Mouse (Mus musculus) kidney, embryonic 16.5 days (tissue): ENCODE results near the gene Sdc1. TPM values are rescaled to one million over a fixed set of nuclear protein-coding genes. Genes with fewer than 3 reads are reported as not detected.
A peak's percentile ranks its signal among the peaks of the same experiment; 100 is the strongest.

Experiments used
- ATAC-seq: fragments of 200-750 bp; cut with Nextera tagmentation; 2 replicates; pipeline ENCODE4 v1.8.0; 2017; ENCODE audit warnings: moderate TSS enrichment; ENCODE audit not compliant: low FRiP score, low TSS enrichment
- H3K27ac ChIP-seq: fragments of 300-500 bp; sonication (generic); 2 replicates; pipeline ENCODE4 v1.5.1; 2014; ENCODE audit warnings: low read length
- H3K27me3 ChIP-seq: fragments of 300-500 bp; sonication (generic); 2 replicates; pipeline ENCODE4 v1.6.1; 2014; ENCODE audit warnings: low read length, control low read depth, mixed read lengths; ENCODE audit not compliant: insufficient read depth
- H3K36me3 ChIP-seq: fragments of 300-500 bp; sonication (generic); 2 replicates; pipeline ENCODE4 v1.6.1; 2014; ENCODE audit warnings: low read length, control low read depth, mixed read lengths; ENCODE audit not compliant: insufficient read depth
- H3K4me1 ChIP-seq: fragments of 300-500 bp; sonication (generic); 2 replicates; pipeline ENCODE4 v1.6.1; 2014; ENCODE audit warnings: low read length, control low read depth, mixed read lengths; ENCODE audit not compliant: insufficient read depth
- H3K4me2 ChIP-seq: fragments of 300-500 bp; sonication (generic); replicated peaks from 2 replicates; pipeline ENCODE4 v1.6.1; 2014; ENCODE audit warnings: low read depth, low read length
- H3K4me3 ChIP-seq: fragments of 300-500 bp; sonication (generic); 2 replicates; pipeline ENCODE4 v1.5.1; 2014; ENCODE audit warnings: mild to moderate bottlenecking, low read length
- H3K9ac ChIP-seq: fragments of 300-500 bp; sonication (generic); replicated peaks from 2 replicates; pipeline ENCODE4 v1.6.1; 2014; ENCODE audit warnings: low read length
- H3K9me3 ChIP-seq: fragments of 300-500 bp; sonication (generic); 2 replicates; pipeline ENCODE4 v1.6.1; 2016; ENCODE audit warnings: low read length, control low read depth
- WGBS: fragments of 180-500 bp; shearing (Covaris S2); extraction: QIAGEN DNeasy Blood & Tissue Kit; methylation state at CpG from one replicate; pipeline ENCODE4 v1.1.7; 2014; 5-methylcytosine and 5-hydroxymethylcytosine counted together
- polyA plus RNA-seq: library from polyadenylated mRNA; unstranded; fragments of >200 nt; fragmentation: Nextera tagmentation; extraction: Ambion mirVana; gene quantifications from 2 replicates; pipeline ENCODE4 v1.2.1, GENCODE M21; 2015

Gene Sdc1
- 65.4 and 66.9 TPM in 2 replicates for polyA plus RNA-seq

DNA sequence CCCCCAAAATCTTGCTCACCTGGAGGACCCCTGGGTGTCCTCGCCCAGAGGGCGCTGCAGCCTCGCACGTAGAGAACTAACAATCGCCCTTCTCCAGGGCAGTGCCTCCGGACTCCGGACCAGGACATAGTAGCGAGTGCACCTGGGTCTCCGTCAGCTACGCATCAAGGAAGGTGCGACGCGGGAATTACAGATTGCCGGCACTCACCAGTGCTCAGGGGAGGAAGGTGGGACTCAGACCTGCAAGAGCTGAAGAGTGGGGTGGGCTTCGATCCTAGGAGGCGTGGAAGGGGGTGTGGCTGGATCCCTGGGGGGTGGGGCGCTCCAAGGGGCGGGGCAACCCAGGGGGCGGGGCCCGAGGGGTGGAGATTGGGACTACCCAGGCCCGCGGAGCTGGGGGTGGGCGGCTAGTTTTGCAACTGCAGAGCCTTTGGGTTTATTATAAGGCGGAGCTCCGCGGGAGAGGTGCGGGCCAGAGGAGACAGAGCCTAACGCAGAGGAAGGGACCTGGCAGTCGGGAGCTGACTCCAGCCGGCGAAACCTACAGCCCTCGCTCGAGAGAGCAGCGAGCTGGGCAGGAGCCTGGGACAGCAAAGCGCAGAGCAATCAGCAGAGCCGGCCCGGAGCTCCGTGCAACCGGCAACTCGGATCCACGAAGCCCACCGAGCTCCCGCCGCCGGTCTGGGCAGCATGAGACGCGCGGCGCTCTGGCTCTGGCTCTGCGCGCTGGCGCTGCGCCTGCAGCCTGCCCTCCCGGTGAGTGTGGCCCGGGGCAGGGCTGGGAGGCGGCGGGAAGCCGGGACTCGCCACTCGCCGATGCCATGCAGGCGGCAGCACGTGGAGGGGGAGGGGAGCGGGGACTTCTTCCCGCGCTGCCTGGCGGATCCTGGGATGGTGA is at the start of gene Sdc1:
TSS of gene Sdc1 (plus strand) at position 378 of the 898 bp plus-strand sequence.
- H3K36me3 ChIP-seq, result no peaks in the 10 kb centered on the region
- H3K4me1 ChIP-seq, result peaks cover 15% of the 10 kb centered on the region
- 1% methylated on average over 63 of the region's 67 CpGs for WGBS
- no peaks in the 10 kb centered on the region; the same call in 1 of the 2 replicates for H3K9me3 ChIP-seq
- H3K9ac ChIP-seq, result peak within 1 kb of the TSS; percentile 90
- ATAC-seq, result peak; percentile 93
- H3K27me3 ChIP-seq, result no peaks in the 10 kb centered on the region
- H3K4me2 ChIP-seq, result peak within 1 kb of the TSS; percentile 94
- H3K27ac ChIP-seq, result peak within 1 kb of the TSS; percentile 82
- peak within 1 kb of the TSS; percentile 87 for H3K4me3 ChIP-seq

DNA sequence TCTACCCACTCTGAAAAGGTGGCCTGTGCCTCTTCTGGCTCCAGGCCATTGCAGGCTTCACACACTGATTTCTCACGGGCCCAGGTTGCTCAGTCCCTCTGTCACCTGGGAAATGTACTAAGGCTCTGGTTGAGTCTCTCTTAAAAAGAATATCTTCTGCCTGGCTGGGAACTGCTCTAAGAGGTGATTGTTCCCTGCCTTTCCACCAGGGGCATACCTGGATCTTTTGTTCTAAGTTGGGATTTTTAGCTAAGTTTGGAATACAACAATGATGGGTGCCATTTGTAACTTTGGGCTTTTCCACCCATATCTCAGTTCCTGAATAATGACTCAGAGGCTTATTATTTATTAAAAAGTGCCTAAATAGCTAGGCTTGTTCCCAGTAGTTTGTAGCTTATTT is 44.2 kb upstream of the Sdc1 start:
- no peaks in the 10 kb centered on the region for H3K4me1 ChIP-seq
- H3K9ac ChIP-seq, result no peak overlapping the region
- peaks cover 37% of the 10 kb centered on the region for H3K36me3 ChIP-seq
- no peak overlapping the region for H3K4me3 ChIP-seq
- WGBS, result 65% methylated on average over 1 of the region's 1 CpGs
- no peaks in the 10 kb centered on the region for H3K27me3 ChIP-seq
- no peak overlapping the region for H3K4me2 ChIP-seq
- H3K27ac ChIP-seq, result no peak overlapping the region
- ATAC-seq, result no peak
- H3K9me3 ChIP-seq, result no peaks in the 10 kb centered on the region

DNA sequence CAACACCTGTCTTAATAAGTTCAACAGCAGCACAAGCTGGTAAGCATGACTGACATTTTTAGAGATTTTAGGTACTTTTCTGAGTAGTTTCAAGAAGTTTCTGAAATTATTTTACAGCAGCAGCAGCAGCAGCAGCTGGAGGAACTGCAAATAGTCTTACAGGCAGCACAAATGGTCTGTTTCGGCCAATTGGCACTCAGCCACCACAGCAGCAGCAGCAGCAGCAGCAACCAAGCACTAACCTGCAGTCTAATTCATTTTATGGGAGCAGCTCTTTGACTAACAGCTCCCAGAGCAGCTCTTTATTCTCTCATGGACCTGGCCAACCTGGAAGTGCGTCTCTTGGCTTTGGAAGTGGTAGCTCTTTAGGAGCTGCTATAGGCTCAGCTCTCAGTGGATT is 42.4 kb upstream of the Sdc1 start:
- Histone ChIP-seq H3K36me3 (peaks cover 29% of the 10 kb centered on the region), H3K27me3 (no peaks in the 10 kb centered on the region), H3K4me2 (no peak overlapping the region), H3K4me3 (no peak overlapping the region), H3K9ac (no peak overlapping the region), H3K4me1 (no peaks in the 10 kb centered on the region), H3K9me3 (no peaks in the 10 kb centered on the region), H3K27ac (no peak overlapping the region)
- ATAC-seq, result no peak
- WGBS, result 74% methylated on average over 2 of the region's 2 CpGs

DNA sequence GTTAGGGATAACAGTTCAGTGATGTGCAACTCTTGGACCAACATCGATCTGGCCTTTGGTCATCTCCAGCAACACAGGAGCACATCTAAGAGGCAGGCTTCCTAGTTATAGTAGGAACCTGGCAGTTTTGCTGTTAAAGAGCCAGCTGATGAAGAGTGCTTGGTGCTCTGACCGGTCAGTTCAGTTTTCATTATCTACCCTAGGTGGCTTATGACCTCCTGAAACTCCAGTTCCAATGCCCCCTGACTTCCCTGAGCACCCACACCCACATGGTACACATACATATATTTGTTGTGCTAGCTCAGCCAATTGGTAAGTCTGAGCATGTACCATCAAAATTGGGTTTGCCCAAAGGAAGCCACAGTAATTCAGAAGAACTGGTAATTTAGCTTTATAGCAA is 17.5 kb upstream of the Sdc1 start:
- Histone ChIP-seq H3K9me3 (peaks cover 10% of the 10 kb centered on the region; the same call in 1 of the 2 replicates), H3K27ac (no peak overlapping the region), H3K36me3 (peaks cover 38% of the 10 kb centered on the region), H3K4me2 (no peak overlapping the region), H3K9ac (no peak overlapping the region), H3K27me3 (no peaks in the 10 kb centered on the region), H3K4me3 (no peak overlapping the region), H3K4me1 (no peaks in the 10 kb centered on the region)
- 97% methylated on average over 2 of the region's 2 CpGs for WGBS
- ATAC-seq, result no peak

DNA sequence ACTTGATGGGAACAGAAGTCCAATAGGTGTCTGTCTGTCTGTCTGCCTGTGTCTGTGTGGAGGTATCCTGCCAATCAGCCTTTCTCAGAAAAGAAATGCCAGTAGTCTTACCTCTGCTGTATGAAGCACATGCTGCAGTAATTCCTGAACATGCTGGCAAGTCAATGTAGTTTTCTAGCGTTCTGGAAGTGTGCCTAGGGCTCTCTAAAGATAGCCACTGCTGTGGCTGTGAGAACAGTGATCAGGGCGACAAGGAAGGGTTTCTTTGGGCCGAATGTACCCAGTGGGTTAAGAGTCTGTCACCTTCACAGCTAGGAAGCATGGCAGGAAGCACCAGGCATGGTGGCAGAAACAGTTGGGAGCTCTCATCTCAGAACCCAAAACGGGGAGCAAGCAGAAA is 17.0 kb upstream of the Sdc1 start:
- H3K4me1 ChIP-seq, result no peaks in the 10 kb centered on the region
- no peak overlapping the region for H3K27ac ChIP-seq
- no peak overlapping the region for H3K4me2 ChIP-seq
- H3K4me3 ChIP-seq, result no peak overlapping the region
- ATAC-seq, result no peak
- H3K36me3 ChIP-seq, result peaks cover 34% of the 10 kb centered on the region
- 79% methylated on average over 4 of the region's 4 CpGs for WGBS
- no peak overlapping the region for H3K9ac ChIP-seq
- H3K9me3 ChIP-seq, result peaks cover 10% of the 10 kb centered on the region; the same call in 1 of the 2 replicates
- H3K27me3 ChIP-seq, result no peaks in the 10 kb centered on the region

DNA sequence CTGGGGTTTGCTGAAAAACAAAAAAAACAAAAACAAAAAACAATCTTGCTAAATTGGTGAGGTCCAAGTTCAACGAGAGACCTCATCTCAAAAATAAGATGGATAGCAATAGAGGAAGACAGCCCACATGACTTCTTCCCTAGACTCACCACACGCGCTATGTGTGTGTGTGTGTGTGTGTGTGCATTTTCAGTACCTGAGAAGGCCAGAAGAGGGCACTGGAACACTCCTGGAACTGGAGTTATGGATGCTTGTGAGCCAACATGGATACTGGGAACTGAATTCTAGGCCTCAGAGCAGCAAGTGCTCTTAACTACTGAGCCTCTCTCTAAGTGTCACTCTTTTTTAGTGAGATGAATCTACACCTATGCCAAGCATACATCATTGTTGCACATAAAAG is 13.1 kb upstream of the Sdc1 start:
- no peak overlapping the region for H3K4me3 ChIP-seq
- H3K4me1 ChIP-seq, result peaks cover 7% of the 10 kb centered on the region; the same call in 1 of the 2 replicates
- WGBS, result 99% methylated on average over 3 of the region's 3 CpGs
- H3K9ac ChIP-seq, result no peak overlapping the region
- H3K27ac ChIP-seq, result no peak overlapping the region
- no peak overlapping the region for H3K4me2 ChIP-seq
- peaks cover 10% of the 10 kb centered on the region; the same call in 1 of the 2 replicates for H3K9me3 ChIP-seq
- H3K27me3 ChIP-seq, result no peaks in the 10 kb centered on the region
- peaks cover 19% of the 10 kb centered on the region for H3K36me3 ChIP-seq
- no peak for ATAC-seq

GRCm38 (mm10) chr12:8759115-8759514 is 12.0 kb upstream of the Sdc1 start:
- Histone ChIP-seq H3K9me3 (peaks cover 10% of the 10 kb centered on the region; the same call in 1 of the 2 replicates), H3K27me3 (no peaks in the 10 kb centered on the region), H3K4me2 (no peak overlapping the region), H3K4me1 (peaks cover 7% of the 10 kb centered on the region; the same call in 1 of the 2 replicates), H3K4me3 (no peak overlapping the region), H3K36me3 (peaks cover 16% of the 10 kb centered on the region), H3K9ac (no peak overlapping the region), H3K27ac (no peak overlapping the region)
- 76% methylated on average over 4 of the region's 4 CpGs for WGBS
- no peak for ATAC-seq

DNA sequence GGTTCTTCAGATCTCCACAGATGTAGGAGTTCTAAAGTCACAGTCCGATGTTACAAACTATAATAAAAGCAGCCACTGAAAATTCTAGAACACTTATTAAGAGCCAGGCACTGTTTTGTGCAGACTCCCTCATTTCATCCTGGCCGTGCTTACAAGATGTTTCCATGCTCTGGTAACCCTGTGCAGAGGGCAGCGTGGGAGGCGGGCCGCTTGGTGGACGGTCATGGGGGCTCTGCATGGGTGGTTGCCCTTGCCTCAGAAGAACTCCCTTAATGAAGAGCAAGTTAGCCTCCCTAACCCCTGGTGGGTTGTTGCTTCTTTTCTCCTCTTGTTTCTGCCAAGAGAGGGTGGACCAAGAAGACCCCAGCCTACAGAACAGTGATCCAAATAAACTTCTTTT is 11.3 kb upstream of the Sdc1 start:
- no peak overlapping the region for H3K4me3 ChIP-seq
- H3K4me1 ChIP-seq, result peaks cover 7% of the 10 kb centered on the region; the same call in 1 of the 2 replicates
- peaks cover 16% of the 10 kb centered on the region for H3K36me3 ChIP-seq
- H3K27me3 ChIP-seq, result no peaks in the 10 kb centered on the region
- no peak overlapping the region for H3K4me2 ChIP-seq
- no peak overlapping the region for H3K9ac ChIP-seq
- peaks cover 10% of the 10 kb centered on the region; the same call in 1 of the 2 replicates for H3K9me3 ChIP-seq
- ATAC-seq, result peak; percentile 85
- 0 out of 2 replicates have a peak overlapping the region, but pooled peaks have one; percentile 9 for H3K27ac ChIP-seq
- WGBS, result 38% methylated on average over 6 of the region's 6 CpGs

DNA sequence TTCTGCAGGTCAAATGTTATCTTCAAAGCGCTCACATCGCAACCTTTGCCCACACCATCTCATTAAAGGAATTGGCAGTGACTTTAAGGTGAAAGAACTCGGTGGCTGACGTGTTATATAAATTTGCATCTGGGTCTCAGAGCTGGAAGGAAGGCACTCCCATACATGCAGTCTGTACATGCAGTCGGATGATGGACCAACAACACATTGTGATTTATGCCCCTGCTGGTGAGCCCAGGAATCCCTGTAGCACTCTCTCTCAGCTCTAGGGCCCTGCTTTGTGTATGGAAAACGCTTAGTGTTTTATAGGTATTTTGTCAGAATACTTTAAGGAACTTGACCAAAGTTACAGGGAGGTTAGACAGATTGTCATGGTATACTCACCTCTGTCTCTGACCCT is 10.6 kb upstream of the Sdc1 start:
- Histone ChIP-seq H3K27me3 (no peaks in the 10 kb centered on the region), H3K36me3 (peaks cover 11% of the 10 kb centered on the region), H3K4me1 (peaks cover 7% of the 10 kb centered on the region; the same call in 1 of the 2 replicates), H3K27ac (no peak overlapping the region), H3K4me3 (no peak overlapping the region), H3K4me2 (no peak overlapping the region), H3K9me3 (peaks cover 10% of the 10 kb centered on the region; the same call in 1 of the 2 replicates), H3K9ac (no peak overlapping the region)
- ATAC-seq, result no peak
- WGBS, result 68% methylated on average over 6 of the region's 6 CpGs

- no peak overlapping the region for H3K4me2 ChIP-seq
- no peak overlapping the region for H3K9ac ChIP-seq
- peak; percentile 17; the same call in 1 of the 2 replicates for ATAC-seq
- H3K9me3 ChIP-seq, result peaks cover 10% of the 10 kb centered on the region; the same call in 1 of the 2 replicates
- peaks cover 7% of the 10 kb centered on the region; the same call in 1 of the 2 replicates for H3K4me1 ChIP-seq
- no peaks in the 10 kb centered on the region for H3K27me3 ChIP-seq
- no peak overlapping the region for H3K27ac ChIP-seq
- peaks cover 11% of the 10 kb centered on the region for H3K36me3 ChIP-seq
- no peak overlapping the region for H3K4me3 ChIP-seq
- 83% methylated on average over 7 of the region's 7 CpGs for WGBS
Observed at GRCm38 (mm10) chr12:8761058-8761457, 10.1 kb upstream of the Sdc1 start.
